Mouse (Mus musculus): ENCODE results near the gene Kcnq1. TPM values are rescaled to one million over a fixed set of nuclear protein-coding genes. Genes with fewer than 3 reads are reported as not detected.
A peak's percentile ranks its signal among the peaks of the same experiment; 100 is the strongest.

Gene Kcnq1
- polyA plus RNA-seq, 1 experiment from 2014 or later, result 1.5 TPM

- 42% methylated on average over 18 of the region's 18 CpGs for WGBS
- no peaks in the 10 kb centered on the region for H3K36me3 ChIP-seq (ENCODE audit: control insufficient read depth, insufficient read depth, low read length)
- no peak for DNase-seq (ENCODE audit: low spot score)
- no peaks in the 10 kb centered on the region for H3K9me3 ChIP-seq (ENCODE audit: control insufficient read depth, low read length)
- no peaks in the 10 kb centered on the region for H3K27me3 ChIP-seq (ENCODE audit: control insufficient read depth, insufficient read depth, low read length)
- no peak overlapping the region for H3K4me2 ChIP-seq (ENCODE audit: low read depth, severe bottlenecking)
- no peak for ATAC-seq (ENCODE audit: insufficient number of reproducible peaks, low FRiP score, low TSS enrichment, low read depth)
- H3K4me3 ChIP-seq (ENCODE audit: low read depth, low read length), result no peak overlapping the region
- peaks cover 13% of the 10 kb centered on the region; the same call in 1 of the 2 replicates for H3K4me1 ChIP-seq (ENCODE audit: control insufficient read depth, insufficient read depth, low read length)
- H3K9ac ChIP-seq (ENCODE audit: low read length), result no peak overlapping the region
- H3K27ac ChIP-seq (replicated peaks; ENCODE audit: low read depth, low read length), result no peak overlapping the region
These were observed 222.2 kb downstream of the Kcnq1 start for GRCm38 (mm10) chr7:143328185-143328915.

- no peaks in the 10 kb centered on the region for H3K9me3 ChIP-seq (ENCODE audit: control insufficient read depth, low read length)
- WGBS, result 88% methylated on average over 14 of the region's 14 CpGs
- H3K9ac ChIP-seq (ENCODE audit: low read length), result no peak overlapping the region
- no peak for ATAC-seq (ENCODE audit: insufficient number of reproducible peaks, low FRiP score, low TSS enrichment, low read depth)
- H3K27ac ChIP-seq (replicated peaks; ENCODE audit: low read depth, low read length), result no peak overlapping the region
- H3K27me3 ChIP-seq (ENCODE audit: control insufficient read depth, insufficient read depth, low read length), result no peaks in the 10 kb centered on the region
- H3K36me3 ChIP-seq (ENCODE audit: control insufficient read depth, insufficient read depth, low read length), result no peaks in the 10 kb centered on the region
- peaks cover 16% of the 10 kb centered on the region; the same call in 1 of the 2 replicates for H3K4me1 ChIP-seq (ENCODE audit: control insufficient read depth, insufficient read depth, low read length)
- no peak for DNase-seq (ENCODE audit: low spot score)
- H3K4me3 ChIP-seq (ENCODE audit: low read depth, low read length), result no peak overlapping the region
- H3K4me2 ChIP-seq (ENCODE audit: low read depth, severe bottlenecking), result no peak overlapping the region
These were observed 223.1 kb downstream of the Kcnq1 start for GRCm38 (mm10) chr7:143329110-143329810.

- 72% methylated on average over 8 of the region's 8 CpGs for WGBS
- no peak overlapping the region for H3K4me2 ChIP-seq (ENCODE audit: low read depth, severe bottlenecking)
- no peak overlapping the region for H3K9ac ChIP-seq (ENCODE audit: low read length)
- no peaks in the 10 kb centered on the region for H3K9me3 ChIP-seq (ENCODE audit: control insufficient read depth, low read length)
- H3K4me1 ChIP-seq (ENCODE audit: control insufficient read depth, insufficient read depth, low read length), result peaks cover 11% of the 10 kb centered on the region; the same call in 1 of the 2 replicates
- no peak overlapping the region for H3K4me3 ChIP-seq (ENCODE audit: low read depth, low read length)
- no peak for DNase-seq (ENCODE audit: low spot score)
- H3K36me3 ChIP-seq (ENCODE audit: control insufficient read depth, insufficient read depth, low read length), result no peaks in the 10 kb centered on the region
- no peak overlapping the region for H3K27ac ChIP-seq (replicated peaks; ENCODE audit: low read depth, low read length)
- no peaks in the 10 kb centered on the region for H3K27me3 ChIP-seq (ENCODE audit: control insufficient read depth, insufficient read depth, low read length)
- no peak for ATAC-seq (ENCODE audit: insufficient number of reproducible peaks, low FRiP score, low TSS enrichment, low read depth)
These were observed 226.9 kb downstream of the Kcnq1 start for GRCm38 (mm10) chr7:143333040-143333439.

- Histone ChIP-seq H3K27ac (replicated peaks; ENCODE audit: low read depth, low read length) (no peak overlapping the region), H3K36me3 (ENCODE audit: control insufficient read depth, insufficient read depth, low read length) (no peaks in the 10 kb centered on the region), H3K27me3 (ENCODE audit: control insufficient read depth, insufficient read depth, low read length) (no peaks in the 10 kb centered on the region), H3K9me3 (ENCODE audit: control insufficient read depth, low read length) (no peaks in the 10 kb centered on the region), H3K4me2 (ENCODE audit: low read depth, severe bottlenecking) (no peak overlapping the region), H3K9ac (ENCODE audit: low read length) (no peak overlapping the region), H3K4me3 (ENCODE audit: low read depth, low read length) (no peak overlapping the region), H3K4me1 (ENCODE audit: control insufficient read depth, insufficient read depth, low read length) (peaks cover 10% of the 10 kb centered on the region; the same call in 1 of the 2 replicates)
- no peak for ATAC-seq (ENCODE audit: insufficient number of reproducible peaks, low FRiP score, low TSS enrichment, low read depth)
- DNase-seq (ENCODE audit: low spot score), result no peak
- 47% methylated on average over 4 of the region's 4 CpGs for WGBS
These were observed 227.4 kb downstream of the Kcnq1 start for GRCm38 (mm10) chr7:143333604-143334003.

- Histone ChIP-seq H3K4me2 (ENCODE audit: low read depth, severe bottlenecking) (no peak overlapping the region), H3K36me3 (ENCODE audit: control insufficient read depth, insufficient read depth, low read length) (no peaks in the 10 kb centered on the region), H3K4me3 (ENCODE audit: low read depth, low read length) (no peak overlapping the region), H3K9ac (ENCODE audit: low read length) (no peak overlapping the region), H3K9me3 (ENCODE audit: control insufficient read depth, low read length) (no peaks in the 10 kb centered on the region), H3K27ac (replicated peaks; ENCODE audit: low read depth, low read length) (no peak overlapping the region), H3K4me1 (ENCODE audit: control insufficient read depth, insufficient read depth, low read length) (peaks cover 13% of the 10 kb centered on the region; the same call in 1 of the 2 replicates), H3K27me3 (ENCODE audit: control insufficient read depth, insufficient read depth, low read length) (no peaks in the 10 kb centered on the region)
- DNase-seq (ENCODE audit: low spot score) (no peak), ATAC-seq (ENCODE audit: insufficient number of reproducible peaks, low FRiP score, low TSS enrichment, low read depth) (no peak)
- WGBS, result 73% methylated on average over 4 of the region's 4 CpGs
These were observed 232.5 kb downstream of the Kcnq1 start for GRCm38 (mm10) chr7:143338690-143339089.

GRCm38 (mm10) chr7:143340601-143341281 lies 234.6 kb downstream of the Kcnq1 start:
- DNase-seq (ENCODE audit: low spot score), result peak; percentile 42
- Histone ChIP-seq H3K4me2 (ENCODE audit: low read depth, severe bottlenecking) (no peak overlapping the region), H3K9me3 (ENCODE audit: control insufficient read depth, low read length) (no peaks in the 10 kb centered on the region), H3K27me3 (ENCODE audit: control insufficient read depth, insufficient read depth, low read length) (no peaks in the 10 kb centered on the region), H3K4me1 (ENCODE audit: control insufficient read depth, insufficient read depth, low read length) (peaks cover 16% of the 10 kb centered on the region), H3K36me3 (ENCODE audit: control insufficient read depth, insufficient read depth, low read length) (no peaks in the 10 kb centered on the region), H3K4me3 (ENCODE audit: low read depth, low read length) (no peak overlapping the region), H3K27ac (replicated peaks; ENCODE audit: low read depth, low read length) (no peak overlapping the region), H3K9ac (ENCODE audit: low read length) (no peak overlapping the region)
- 37% methylated on average over 15 of the region's 15 CpGs for WGBS
- ATAC-seq (ENCODE audit: insufficient number of reproducible peaks, low FRiP score, low TSS enrichment, low read depth), result peak; percentile 39; the same call in 1 of the 2 replicates

- ATAC-seq (ENCODE audit: insufficient number of reproducible peaks, low FRiP score, low TSS enrichment, low read depth) (no peak), DNase-seq (ENCODE audit: low spot score) (no peak)
- H3K9me3 ChIP-seq (ENCODE audit: control insufficient read depth, low read length), result no peaks in the 10 kb centered on the region
- no peak overlapping the region for H3K9ac ChIP-seq (ENCODE audit: low read length)
- no peak overlapping the region for H3K27ac ChIP-seq (replicated peaks; ENCODE audit: low read depth, low read length)
- no peaks in the 10 kb centered on the region for H3K36me3 ChIP-seq (ENCODE audit: control insufficient read depth, insufficient read depth, low read length)
- H3K4me1 ChIP-seq (ENCODE audit: control insufficient read depth, insufficient read depth, low read length), result peaks cover 16% of the 10 kb centered on the region
- no peaks in the 10 kb centered on the region for H3K27me3 ChIP-seq (ENCODE audit: control insufficient read depth, insufficient read depth, low read length)
- H3K4me3 ChIP-seq (ENCODE audit: low read depth, low read length), result no peak overlapping the region
- WGBS, result 86% methylated on average over 3 of the region's 3 CpGs
- H3K4me2 ChIP-seq (ENCODE audit: low read depth, severe bottlenecking), result no peak overlapping the region
These were observed 235.3 kb downstream of the Kcnq1 start for GRCm38 (mm10) chr7:143341301-143341980.

GRCm38 (mm10) chr7:143343781-143344306 lies 237.7 kb downstream of the Kcnq1 start:
- H3K9ac ChIP-seq (ENCODE audit: low read length), result no peak overlapping the region; the same call in 1 of the 2 replicates
- peak; percentile 29 for DNase-seq (ENCODE audit: low spot score)
- H3K27me3 ChIP-seq (ENCODE audit: control insufficient read depth, insufficient read depth, low read length), result no peaks in the 10 kb centered on the region
- no peak for ATAC-seq (ENCODE audit: insufficient number of reproducible peaks, low FRiP score, low TSS enrichment, low read depth)
- H3K4me1 ChIP-seq (ENCODE audit: control insufficient read depth, insufficient read depth, low read length), result peaks cover 16% of the 10 kb centered on the region
- WGBS, result 33% methylated on average over 12 of the region's 12 CpGs
- no peaks in the 10 kb centered on the region for H3K36me3 ChIP-seq (ENCODE audit: control insufficient read depth, insufficient read depth, low read length)
- 0 out of 2 replicates have a peak overlapping the region, but pooled peaks have one; percentile 1 for H3K4me2 ChIP-seq (ENCODE audit: low read depth, severe bottlenecking)
- no peaks in the 10 kb centered on the region for H3K9me3 ChIP-seq (ENCODE audit: control insufficient read depth, low read length)
- H3K4me3 ChIP-seq (ENCODE audit: low read depth, low read length), result no peak overlapping the region
- peak overlapping the region; percentile 74 for H3K27ac ChIP-seq (replicated peaks; ENCODE audit: low read depth, low read length)

Data from limb, embryonic 11.5 days (tissue).